Mouse (Mus musculus): ENCODE measurements around the gene Poc1b.

- TF ChIP-seq POLR2AphosphoS5 (IDR thresholded peaks at IDR 0.05; ENCODE audit: insufficient replicate concordance, low read depth, low read length) (no peak), CTCF (IDR thresholded peaks at IDR 0.05; ENCODE audit: low read depth, low read length) (no peak), TAL1 (conservative IDR thresholded peaks at IDR 0.05; ENCODE audit: low read depth, low read length) (no peak)
Measured at GRCm38 (mm10) chr10:99182107-99182506, 75.3 kb downstream of the Poc1b start.

Measured in G1E (cell line).